Mouse (Mus musculus): ENCODE results near the gene Caskin1. TPM values are rescaled to one million over a fixed set of nuclear protein-coding genes. Genes with fewer than 3 reads are reported as not detected.

Caskin1 gene
- total and polyA plus RNA-seq, 2 experiments from 2014 or later = 0.11 to 0.14 TPM

DNA sequence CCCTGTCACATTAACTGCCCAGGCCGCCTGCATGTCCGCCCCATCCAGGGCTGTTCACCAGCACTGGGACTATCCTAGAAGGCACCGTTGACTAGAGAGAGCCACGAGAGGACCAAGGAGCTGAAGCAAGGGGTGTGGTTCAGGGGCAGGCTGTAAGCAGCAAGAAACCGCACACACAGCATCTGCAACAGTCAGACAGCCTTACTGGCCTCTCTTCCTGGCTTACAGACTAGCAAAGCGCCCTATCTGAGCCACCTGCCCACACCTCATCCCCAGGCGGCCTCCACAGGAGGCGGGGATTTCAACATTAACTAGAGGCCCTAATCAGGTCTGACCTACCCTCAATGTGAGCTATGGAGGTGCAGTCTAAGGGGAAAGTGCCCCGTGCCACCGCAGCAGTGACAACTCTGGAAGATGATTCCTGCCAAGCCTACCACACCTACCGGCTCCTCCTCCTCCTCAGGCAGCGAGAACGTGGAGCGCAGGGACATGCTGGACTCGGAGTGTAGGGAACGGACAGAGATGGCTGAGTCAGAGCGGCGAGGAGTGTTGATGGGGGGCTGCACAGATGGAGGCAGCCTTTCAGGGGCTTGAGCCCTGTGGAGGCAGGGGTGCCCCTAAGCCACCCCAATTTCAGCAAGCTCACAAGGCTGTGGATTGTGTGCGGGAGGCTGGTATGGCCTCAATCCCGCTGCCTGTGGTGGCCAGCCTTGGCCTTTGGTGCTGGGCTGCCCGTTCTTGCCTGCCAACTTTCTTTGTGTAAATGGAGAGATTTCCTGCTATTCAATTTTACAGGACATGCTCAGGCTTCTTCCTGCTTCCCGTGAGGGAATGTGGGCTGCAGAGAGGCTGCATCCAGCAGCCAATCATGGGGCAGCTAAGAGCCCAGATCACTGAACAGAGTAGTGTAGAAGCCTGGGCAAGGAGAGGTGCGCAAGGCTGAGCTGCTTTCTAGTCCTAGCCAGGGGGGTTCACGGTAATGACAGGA lies 26.2 kb downstream of the Caskin1 start:
- ATAC-seq (ENCODE audit: insufficient read depth, low read depth) = peak; percentile 71
- Histone ChIP-seq H3K9ac (replicated peaks; ENCODE audit: low read depth, low read length) (no peak overlapping the region), H3K4me2 (ENCODE audit: low read depth, low read length) (peak overlapping the region; percentile 39)

DNA sequence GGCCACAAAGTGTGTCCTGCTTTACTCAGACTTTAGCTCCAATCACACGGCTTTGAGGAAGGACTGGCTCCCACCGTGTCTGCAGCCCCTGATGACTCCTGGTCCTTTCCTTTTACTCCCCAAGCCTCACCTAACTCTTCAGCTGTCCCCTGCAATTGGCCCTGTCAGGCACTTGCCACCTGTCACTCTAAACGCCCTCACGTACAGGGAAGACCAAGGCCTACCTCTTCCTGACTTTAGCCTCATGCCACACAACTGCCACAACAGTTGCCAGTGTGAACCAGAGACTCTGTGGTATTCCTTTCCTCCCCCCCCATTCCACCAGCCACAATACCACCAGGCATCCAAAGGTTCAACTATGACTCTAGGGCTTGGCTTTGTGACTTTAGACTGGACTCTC lies 32.0 kb downstream of the Caskin1 start:
- ATAC-seq (ENCODE audit: insufficient read depth, low read depth) (no peak), DNase-seq (ENCODE audit: low spot score) (no peak)
- Histone ChIP-seq H3K9me3 (replicated peaks; ENCODE audit: control insufficient read depth, low read length) (no peaks in the 10 kb centered on the region), H3K36me3 (replicated peaks; ENCODE audit: control insufficient read depth, insufficient read depth, low read length) (peaks cover 42% of the 10 kb centered on the region), H3K9ac (replicated peaks; ENCODE audit: low read depth, low read length) (no peak overlapping the region), H3K4me1 (ENCODE audit: control insufficient read depth, insufficient read depth) (no peaks in the 10 kb centered on the region), H3K4me3 (ENCODE audit: low read depth, low read length) (no peak overlapping the region), H3K27me3 (ENCODE audit: control insufficient read depth, insufficient read depth, low read length) (no peaks in the 10 kb centered on the region), H3K27ac (ENCODE audit: low read depth) (no peak overlapping the region), H3K4me2 (ENCODE audit: low read depth, low read length) (no peak overlapping the region)
- no peak for TF ChIP-seq EP300 (IDR thresholded peaks at IDR 0.05; ENCODE audit: low read depth)
- 80% methylated on average over 4 of the region's 4 CpGs for WGBS

More for the DNA sequence above, 26.2 kb downstream of the Caskin1 start:
- Histone ChIP-seq H3K27me3 (ENCODE audit: control insufficient read depth, insufficient read depth, low read length) (no peaks in the 10 kb centered on the region), H3K27ac (ENCODE audit: low read depth) (peak overlapping the region; percentile 78), H3K36me3 (replicated peaks; ENCODE audit: control insufficient read depth, insufficient read depth, low read length) (peaks cover 66% of the 10 kb centered on the region), H3K4me3 (ENCODE audit: low read depth, low read length) (peak overlapping the region; percentile 14; the same call in 1 of the 2 replicates), H3K4me1 (ENCODE audit: control insufficient read depth, insufficient read depth) (no peaks in the 10 kb centered on the region), H3K9me3 (replicated peaks; ENCODE audit: control insufficient read depth, low read length) (no peaks in the 10 kb centered on the region)
- WGBS = 79% methylated on average over 24 of the region's 24 CpGs
- no peak for TF ChIP-seq CTCF (IDR thresholded peaks at IDR 0.05; ENCODE audit: low read depth)
- TF ChIP-seq EP300 (IDR thresholded peaks at IDR 0.05; ENCODE audit: low read depth) = no peak
- peak; percentile 50 for DNase-seq (ENCODE audit: low spot score)

DNA sequence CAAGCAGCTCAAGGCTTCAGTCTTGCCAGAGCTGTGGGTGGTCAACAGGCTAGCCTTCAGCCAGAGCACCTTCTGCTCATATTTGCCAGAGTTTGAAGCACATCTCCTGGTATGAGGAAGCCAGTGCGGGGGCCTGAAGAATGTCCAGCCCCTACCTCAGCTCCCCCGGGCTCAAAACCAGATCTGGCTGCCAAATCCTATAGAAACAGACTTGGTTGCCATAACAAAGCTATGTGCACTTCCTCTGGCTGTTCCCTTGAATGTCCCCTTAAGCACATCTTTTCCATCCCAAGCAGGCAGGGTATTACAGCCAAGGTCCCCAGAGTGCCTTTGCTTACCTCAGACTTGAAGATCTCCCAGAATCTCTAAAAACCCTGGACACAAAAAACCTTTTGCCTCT lies 36.3 kb downstream of the Caskin1 start:
- Histone ChIP-seq H3K4me1 (ENCODE audit: control insufficient read depth, insufficient read depth) (peaks cover 16% of the 10 kb centered on the region), H3K4me2 (ENCODE audit: low read depth, low read length) (no peak overlapping the region; the same call in 1 of the 2 replicates), H3K9ac (replicated peaks; ENCODE audit: low read depth, low read length) (0 out of 2 replicates have a peak overlapping the region, but pooled peaks have one; percentile 13), H3K4me3 (ENCODE audit: low read depth, low read length) (no peak overlapping the region), H3K27ac (ENCODE audit: low read depth) (peak overlapping the region; percentile 58), H3K27me3 (ENCODE audit: control insufficient read depth, insufficient read depth, low read length) (no peaks in the 10 kb centered on the region), H3K9me3 (replicated peaks; ENCODE audit: control insufficient read depth, low read length) (no peaks in the 10 kb centered on the region), H3K36me3 (replicated peaks; ENCODE audit: control insufficient read depth, insufficient read depth, low read length) (0 out of 2 replicates have a peak, but pooled peaks cover 3% of the 10 kb centered on the region)
- no peak for ATAC-seq (ENCODE audit: insufficient read depth, low read depth)
- WGBS = 27% methylated on average over 2 of the region's 2 CpGs
- no peak for TF ChIP-seq EP300 (IDR thresholded peaks at IDR 0.05; ENCODE audit: low read depth)
- TF ChIP-seq CTCF (IDR thresholded peaks at IDR 0.05; ENCODE audit: low read depth) = no peak
- DNase-seq (ENCODE audit: low spot score) = peak; percentile 67

DNA sequence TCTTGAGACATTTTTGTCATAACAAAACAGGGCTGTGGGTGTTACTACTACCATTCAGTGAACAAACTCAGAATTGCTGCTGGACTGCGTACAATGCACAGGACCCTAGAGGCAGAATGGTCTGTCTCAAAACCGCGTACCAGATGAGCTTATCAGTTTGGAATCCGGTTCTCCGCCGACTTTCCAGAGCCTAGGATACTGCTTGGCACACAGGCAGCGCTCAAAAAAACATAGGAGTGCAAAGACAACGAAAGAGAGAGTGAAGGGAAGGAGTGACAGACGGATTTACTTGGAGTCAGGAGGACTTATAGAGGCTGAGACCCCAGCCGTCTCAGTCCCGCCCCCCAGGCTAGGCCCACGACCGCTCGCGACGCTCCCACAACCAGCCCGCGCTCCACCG lies 38.9 kb downstream of the Caskin1 start:
- H3K9ac ChIP-seq (replicated peaks; ENCODE audit: low read depth, low read length) = peak overlapping the region; percentile 76
- peak overlapping the region; percentile 59 for H3K4me2 ChIP-seq (ENCODE audit: low read depth, low read length)
- TF ChIP-seq CTCF (IDR thresholded peaks at IDR 0.05; ENCODE audit: low read depth) (no peak), EP300 (IDR thresholded peaks at IDR 0.05; ENCODE audit: low read depth) (no peak)
- H3K9me3 ChIP-seq (replicated peaks; ENCODE audit: control insufficient read depth, low read length) = no peaks in the 10 kb centered on the region
- ATAC-seq (ENCODE audit: insufficient read depth, low read depth) (no peak), DNase-seq (ENCODE audit: low spot score) (no peak)
- H3K4me3 ChIP-seq (ENCODE audit: low read depth, low read length) = peak overlapping the region; percentile 87
- H3K4me1 ChIP-seq (ENCODE audit: control insufficient read depth, insufficient read depth) = peaks cover 18% of the 10 kb centered on the region
- no peaks in the 10 kb centered on the region for H3K27me3 ChIP-seq (ENCODE audit: control insufficient read depth, insufficient read depth, low read length)
- peak overlapping the region; percentile 79 for H3K27ac ChIP-seq (ENCODE audit: low read depth)
- 2% methylated on average over 11 of the region's 19 CpGs for WGBS
- H3K36me3 ChIP-seq (replicated peaks; ENCODE audit: control insufficient read depth, insufficient read depth, low read length) = 0 out of 2 replicates have a peak, but pooled peaks cover 7% of the 10 kb centered on the region

DNA sequence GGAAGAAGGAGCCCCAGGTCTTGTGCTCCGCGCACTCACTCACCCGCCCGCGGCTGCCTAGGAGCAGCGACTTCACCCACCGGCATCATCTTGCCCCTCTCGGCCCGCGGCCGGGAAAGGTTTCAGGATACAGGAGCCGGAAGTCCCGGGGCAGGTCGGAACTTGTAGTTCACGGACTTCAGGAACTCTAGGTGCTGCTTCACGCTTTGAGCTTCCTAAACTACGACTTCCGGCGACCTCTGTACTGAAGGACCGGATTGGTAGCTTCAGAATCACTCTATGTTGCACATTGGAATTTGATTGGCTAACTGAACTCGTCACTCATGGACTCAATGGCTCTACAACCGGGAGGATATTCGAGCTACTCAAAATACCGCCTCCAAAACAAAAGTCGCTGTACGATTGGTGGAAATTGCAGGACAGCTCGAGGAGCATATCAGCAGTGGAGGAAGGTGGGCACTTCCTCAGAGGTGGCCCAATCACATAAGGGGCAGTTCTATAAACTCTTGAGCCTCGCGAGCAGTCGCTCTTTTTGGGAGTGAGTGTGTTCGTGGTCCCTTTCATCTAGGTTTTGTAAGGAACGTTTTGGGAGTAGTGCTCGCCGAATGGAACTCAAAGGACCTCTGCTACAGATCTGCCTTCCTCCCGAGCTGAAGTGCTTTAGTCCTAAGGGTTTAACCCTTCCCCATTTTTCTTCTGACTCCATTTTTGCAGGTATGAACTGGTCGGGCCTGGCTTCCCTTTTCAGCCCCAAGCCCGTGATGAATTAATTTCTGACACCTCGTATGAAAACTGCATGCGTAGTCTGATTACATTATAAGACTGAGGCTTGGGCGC lies 39.5 kb downstream of the Caskin1 start, which contains the start of gene Traf7:
Gene Traf7, minus strand, starts transcription at position 216 of the 837 bp plus-strand sequence.
- peak within 1 kb of the TSS; percentile 76 for H3K9ac ChIP-seq (replicated peaks; ENCODE audit: low read depth, low read length)
- H3K9me3 ChIP-seq (replicated peaks; ENCODE audit: control insufficient read depth, low read length) = no peaks in the 10 kb centered on the region
- peak; percentile 64; the same call in 1 of the 2 replicates for TF ChIP-seq EP300 (IDR thresholded peaks at IDR 0.05; ENCODE audit: low read depth)
- no peak for TF ChIP-seq CTCF (IDR thresholded peaks at IDR 0.05; ENCODE audit: low read depth)
- H3K4me2 ChIP-seq (ENCODE audit: low read depth, low read length) = peak within 1 kb of the TSS; percentile 87
- DNase-seq (ENCODE audit: low spot score) = peak; percentile 100
- peaks cover 19% of the 10 kb centered on the region for H3K4me1 ChIP-seq (ENCODE audit: control insufficient read depth, insufficient read depth)
- 0 out of 2 replicates have a peak, but pooled peaks cover 7% of the 10 kb centered on the region for H3K36me3 ChIP-seq (replicated peaks; ENCODE audit: control insufficient read depth, insufficient read depth, low read length)
- peak within 1 kb of the TSS; percentile 79 for H3K27ac ChIP-seq (ENCODE audit: low read depth)
- no peaks in the 10 kb centered on the region for H3K27me3 ChIP-seq (ENCODE audit: control insufficient read depth, insufficient read depth, low read length)
- WGBS = under 1% methylated on average over 40 of the region's 40 CpGs
- peak; percentile 95 for ATAC-seq (ENCODE audit: insufficient read depth, low read depth)
- H3K4me3 ChIP-seq (ENCODE audit: low read depth, low read length) = peak within 1 kb of the TSS; percentile 87

Measured in heart, postnatal 0 days (tissue).